Mouse (Mus musculus): ENCODE data around the gene Plxna4. TPM values are rescaled to one million over a fixed set of nuclear protein-coding genes. Genes with fewer than 3 reads are reported as not detected.

Plxna4 gene
- polyA plus RNA-seq, 1 experiment from 2014 or later: 2.3 TPM

- no peak overlapping the region for H3K9ac ChIP-seq
- H3K4me1 ChIP-seq (replicated peaks): no peaks in the 10 kb centered on the region
- ATAC-seq: no peak
Measured at GRCm38 (mm10) chr6:32251674-32252073, 336.3 kb downstream of the Plxna4 start.

DNA sequence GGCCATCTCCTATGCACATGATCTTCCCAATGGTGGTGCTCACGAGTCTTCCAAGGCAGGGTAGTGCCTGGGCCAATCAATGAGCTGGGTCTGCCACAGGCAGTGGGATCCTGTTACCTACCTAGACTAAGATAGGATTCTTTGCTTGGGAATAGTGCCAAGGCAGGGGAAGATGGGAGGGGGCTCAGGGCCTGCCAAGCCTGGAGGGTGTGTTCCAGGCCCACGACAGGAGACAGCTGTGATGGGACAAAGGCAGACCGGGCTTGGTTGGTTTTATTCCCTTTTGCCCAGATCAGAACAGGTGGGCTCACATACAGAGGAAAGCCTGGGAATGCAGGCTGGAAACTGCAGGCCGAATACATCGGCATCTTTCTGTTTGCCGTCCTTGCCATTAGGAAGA lies 342.0 kb downstream of the Plxna4 start:
- Histone ChIP-seq H3K27me3 (replicated peaks) (no peaks in the 10 kb centered on the region), H3K4me2 (replicated peaks) (no peak overlapping the region), H3K9ac (no peak overlapping the region), H3K4me3 (replicated peaks) (no peak overlapping the region), H3K36me3 (no peaks in the 10 kb centered on the region), H3K4me1 (replicated peaks) (no peaks in the 10 kb centered on the region), H3K9me3 (no peaks in the 10 kb centered on the region), H3K27ac (no peak overlapping the region)
- ATAC-seq: no peak
- 64% methylated on average over 6 of the region's 6 CpGs for WGBS

More at GRCm38 (mm10) chr6:32251674-32252073, 336.3 kb downstream of the Plxna4 start:
- H3K4me3 ChIP-seq (replicated peaks): no peak overlapping the region
- H3K36me3 ChIP-seq: no peaks in the 10 kb centered on the region
- 77% methylated on average over 10 of the region's 10 CpGs for WGBS
- no peaks in the 10 kb centered on the region for H3K9me3 ChIP-seq
- no peak overlapping the region for H3K27ac ChIP-seq
- H3K27me3 ChIP-seq (replicated peaks): no peaks in the 10 kb centered on the region
- H3K4me2 ChIP-seq (replicated peaks): no peak overlapping the region

DNA sequence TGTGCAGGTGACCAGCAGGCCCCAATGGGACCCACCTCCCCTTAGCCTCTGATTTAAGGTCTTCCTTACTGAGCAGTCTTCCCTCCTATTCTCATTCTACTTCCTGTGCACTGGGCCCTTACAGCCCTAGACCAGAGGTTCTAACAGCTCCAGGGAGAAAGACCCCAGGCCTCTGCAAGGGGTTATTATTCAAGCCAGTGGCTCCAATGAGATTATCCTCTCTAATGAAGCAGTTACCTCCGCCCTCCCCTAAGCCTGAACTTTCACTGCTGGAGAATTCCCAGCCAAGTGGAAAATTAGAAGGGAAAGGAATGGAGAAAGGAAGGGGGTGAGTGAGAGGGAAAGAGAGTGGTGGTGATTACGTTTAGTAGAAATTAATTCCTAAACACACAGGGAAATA lies 345.0 kb downstream of the Plxna4 start:
- Histone ChIP-seq H3K9me3 (no peaks in the 10 kb centered on the region), H3K27ac (no peak overlapping the region), H3K4me2 (replicated peaks) (no peak overlapping the region), H3K9ac (no peak overlapping the region), H3K4me3 (replicated peaks) (no peak overlapping the region), H3K36me3 (no peaks in the 10 kb centered on the region), H3K27me3 (replicated peaks) (no peaks in the 10 kb centered on the region), H3K4me1 (replicated peaks) (no peaks in the 10 kb centered on the region)
- WGBS: 69% methylated on average over 2 of the region's 2 CpGs
- ATAC-seq: no peak

DNA sequence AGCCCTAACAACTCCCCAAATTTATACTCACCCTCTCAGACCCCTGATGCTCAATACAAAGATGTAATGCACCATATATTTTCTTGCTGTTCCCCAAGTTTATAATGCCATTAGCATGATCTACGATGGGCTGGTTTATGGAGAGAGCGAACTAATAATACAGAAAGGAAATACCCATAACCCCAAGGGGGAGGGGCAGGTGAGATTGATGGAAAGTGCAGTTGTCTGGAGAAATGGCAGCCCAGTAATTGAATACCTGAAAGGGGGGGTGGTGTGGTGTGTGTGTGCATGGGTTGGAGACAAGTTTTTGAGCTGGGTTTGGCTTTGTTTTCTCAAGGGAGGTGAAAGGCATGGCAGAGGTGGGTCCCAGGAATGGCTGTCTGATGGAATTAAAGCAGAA lies 356.6 kb downstream of the Plxna4 start:
- Histone ChIP-seq H3K36me3 (no peaks in the 10 kb centered on the region), H3K4me3 (replicated peaks) (no peak overlapping the region), H3K4me2 (replicated peaks) (no peak overlapping the region), H3K9me3 (no peaks in the 10 kb centered on the region; the same call in 1 of the 2 replicates), H3K9ac (no peak overlapping the region), H3K27ac (no peak overlapping the region), H3K4me1 (replicated peaks) (no peaks in the 10 kb centered on the region), H3K27me3 (replicated peaks) (no peaks in the 10 kb centered on the region)
- WGBS: 75% methylated on average over 2 of the region's 2 CpGs
- no peak for ATAC-seq

DNA sequence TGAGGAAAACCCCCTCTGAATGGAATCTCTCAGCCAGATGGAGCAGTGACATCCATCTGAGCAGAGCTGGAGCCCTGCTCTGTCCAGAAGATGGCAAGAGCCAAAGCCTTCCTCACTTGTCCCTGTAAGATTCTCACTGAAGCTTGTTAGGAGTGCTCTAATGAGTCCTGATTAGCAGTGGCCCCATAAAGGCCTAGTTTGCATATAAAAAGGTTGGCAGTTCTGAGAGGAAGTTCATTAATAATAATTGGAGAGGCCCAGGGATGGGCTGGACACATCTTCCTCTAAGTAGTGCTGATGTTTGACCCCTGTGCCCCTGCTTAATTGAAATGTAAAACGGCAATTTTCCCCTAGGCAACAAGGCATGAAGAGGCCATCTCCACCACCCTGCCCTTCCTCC lies 361.4 kb downstream of the Plxna4 start:
- H3K4me1 ChIP-seq (replicated peaks): no peaks in the 10 kb centered on the region
- H3K9me3 ChIP-seq: no peaks in the 10 kb centered on the region; the same call in 1 of the 2 replicates
- no peak overlapping the region for H3K4me2 ChIP-seq (replicated peaks)
- ATAC-seq: no peak
- H3K27me3 ChIP-seq (replicated peaks): no peaks in the 10 kb centered on the region
- no peak overlapping the region for H3K4me3 ChIP-seq (replicated peaks)
- no peak overlapping the region for H3K9ac ChIP-seq
- no peak overlapping the region for H3K27ac ChIP-seq
- H3K36me3 ChIP-seq: no peaks in the 10 kb centered on the region
- WGBS: 57% methylated on average over 1 of the region's 1 CpGs

DNA sequence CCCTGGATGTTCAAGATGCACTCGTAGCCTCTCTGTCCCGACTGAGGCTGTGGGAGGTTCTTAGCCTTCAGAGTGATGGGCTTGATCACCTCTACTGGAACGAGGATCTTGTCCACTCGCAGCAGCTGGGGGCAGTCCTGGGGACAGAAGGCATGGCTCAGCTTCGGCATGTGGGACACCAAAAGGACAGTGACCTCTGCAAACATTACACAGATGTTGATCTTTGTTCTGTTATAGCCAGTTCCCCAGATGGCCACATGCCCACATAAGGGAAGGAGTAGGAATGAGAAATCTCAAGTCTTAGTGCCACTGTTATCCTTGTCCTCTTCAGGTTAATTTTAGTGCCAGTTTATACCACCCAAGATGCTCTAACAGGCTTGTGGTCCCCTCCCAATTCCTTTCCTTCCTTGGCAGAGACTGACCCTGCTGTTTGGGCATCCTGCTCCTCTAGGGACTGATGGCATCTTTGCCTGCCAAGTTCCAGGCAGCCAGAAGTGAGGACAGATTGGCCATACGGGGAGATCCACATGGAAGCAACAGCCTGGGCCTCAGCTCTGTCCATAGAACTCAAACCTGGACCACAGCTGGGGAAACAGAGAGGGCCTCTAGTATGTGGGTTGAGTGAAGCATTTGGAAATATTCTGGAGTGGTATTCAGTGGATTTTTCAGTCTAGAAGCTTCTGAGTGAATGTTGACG lies 363.8 kb downstream of the Plxna4 start:
- no peaks in the 10 kb centered on the region for H3K27me3 ChIP-seq (replicated peaks)
- ATAC-seq: no peak

DNA sequence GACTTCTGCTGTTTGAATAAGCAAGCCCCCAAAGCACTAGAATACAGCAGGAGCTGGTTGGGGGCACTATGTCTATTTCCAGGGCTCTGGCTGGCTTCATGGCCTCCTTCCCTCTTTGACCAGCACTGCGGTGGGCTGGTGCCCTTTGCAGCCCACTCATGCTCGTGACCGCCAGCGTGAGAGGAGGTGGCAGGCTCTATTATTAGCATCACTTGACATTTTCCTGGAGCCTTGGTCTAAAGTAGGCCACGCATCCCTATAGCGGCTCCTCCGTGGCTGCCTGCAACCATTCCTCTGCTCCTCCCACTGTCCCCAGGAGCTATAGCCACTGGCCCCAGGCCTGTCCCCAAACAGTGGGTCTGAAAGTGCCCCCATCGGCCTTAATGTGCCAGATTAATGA lies 367.2 kb downstream of the Plxna4 start:
- no peak overlapping the region for H3K9ac ChIP-seq
- H3K27me3 ChIP-seq (replicated peaks): no peaks in the 10 kb centered on the region
- ATAC-seq: no peak
- 86% methylated on average over 8 of the region's 8 CpGs for WGBS
- H3K4me3 ChIP-seq (replicated peaks): no peak overlapping the region
- no peak overlapping the region for H3K27ac ChIP-seq
- no peaks in the 10 kb centered on the region for H3K9me3 ChIP-seq
- H3K4me2 ChIP-seq (replicated peaks): no peak overlapping the region
- H3K36me3 ChIP-seq: no peaks in the 10 kb centered on the region
- H3K4me1 ChIP-seq (replicated peaks): no peaks in the 10 kb centered on the region

More for the DNA sequence above, 363.8 kb downstream of the Plxna4 start:
- H3K9me3 ChIP-seq: no peaks in the 10 kb centered on the region; the same call in 1 of the 2 replicates
- no peak overlapping the region for H3K27ac ChIP-seq
- no peaks in the 10 kb centered on the region for H3K4me1 ChIP-seq (replicated peaks)
- H3K4me2 ChIP-seq (replicated peaks): no peak overlapping the region
- H3K9ac ChIP-seq: no peak overlapping the region
- WGBS: 76% methylated on average over 7 of the region's 7 CpGs
- no peak overlapping the region for H3K4me3 ChIP-seq (replicated peaks)
- H3K36me3 ChIP-seq: no peaks in the 10 kb centered on the region

DNA sequence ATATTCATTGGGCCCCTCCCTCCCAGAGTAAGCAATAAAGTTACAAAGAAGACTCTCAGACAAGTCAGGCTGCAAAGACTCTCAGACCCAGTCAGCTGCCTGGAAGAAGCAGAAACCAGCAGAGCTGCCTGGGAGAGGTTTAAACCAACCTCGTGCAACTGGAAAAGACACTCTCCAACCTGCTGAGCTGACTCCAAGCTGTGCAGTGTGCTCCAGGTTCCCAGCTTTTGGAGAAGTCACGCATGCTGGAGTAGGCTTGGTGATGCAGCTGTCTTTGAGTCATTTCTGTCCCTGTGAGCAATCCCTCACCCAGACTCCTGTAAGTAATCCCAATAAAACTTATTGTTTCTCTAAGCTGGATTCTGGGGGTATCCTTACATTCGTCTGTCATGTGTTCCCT lies 369.4 kb downstream of the Plxna4 start:
- no peak overlapping the region for H3K9ac ChIP-seq
- H3K27ac ChIP-seq: no peak overlapping the region
- H3K4me3 ChIP-seq (replicated peaks): no peak overlapping the region
- no peaks in the 10 kb centered on the region for H3K9me3 ChIP-seq
- H3K27me3 ChIP-seq (replicated peaks): no peaks in the 10 kb centered on the region
- WGBS: 76% methylated on average over 3 of the region's 3 CpGs
- H3K36me3 ChIP-seq: no peaks in the 10 kb centered on the region
- H3K4me2 ChIP-seq (replicated peaks): no peak overlapping the region
- H3K4me1 ChIP-seq (replicated peaks): no peaks in the 10 kb centered on the region
- no peak for ATAC-seq

DNA sequence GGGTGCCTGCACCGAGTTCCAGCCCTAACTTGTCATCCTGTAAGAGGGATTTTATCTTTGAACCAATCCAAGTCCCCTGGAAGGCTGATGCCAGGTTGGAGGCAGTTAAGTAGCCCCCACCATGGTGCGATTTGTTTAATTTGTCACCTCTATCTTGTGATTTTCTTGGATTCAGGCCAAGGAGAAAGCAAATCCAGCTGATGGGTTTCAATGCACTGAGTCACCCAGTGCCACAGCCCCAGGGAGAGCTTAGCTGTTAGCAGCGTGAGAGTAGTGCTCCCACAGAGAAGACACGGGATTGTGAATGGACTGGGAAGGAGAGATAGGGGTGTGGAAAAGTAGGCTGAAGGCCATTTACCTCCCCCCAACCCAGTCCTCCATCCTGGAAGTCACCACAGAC lies 375.6 kb downstream of the Plxna4 start:
- H3K4me2 ChIP-seq (replicated peaks): no peak overlapping the region
- no peak overlapping the region for H3K27ac ChIP-seq
- no peak for ATAC-seq
- no peaks in the 10 kb centered on the region for H3K36me3 ChIP-seq
- 50% methylated on average over 4 of the region's 4 CpGs for WGBS
- no peaks in the 10 kb centered on the region for H3K9me3 ChIP-seq
- H3K9ac ChIP-seq: no peak overlapping the region
- H3K27me3 ChIP-seq (replicated peaks): no peaks in the 10 kb centered on the region
- no peak overlapping the region for H3K4me3 ChIP-seq (replicated peaks)
- no peaks in the 10 kb centered on the region for H3K4me1 ChIP-seq (replicated peaks)

GRCm38 (mm10) chr6:32210139-32210538 lies 377.9 kb downstream of the Plxna4 start:
- WGBS: 70% methylated on average over 7 of the region's 7 CpGs
- Histone ChIP-seq H3K4me2 (replicated peaks) (no peak overlapping the region), H3K4me1 (replicated peaks) (no peaks in the 10 kb centered on the region), H3K4me3 (replicated peaks) (no peak overlapping the region), H3K36me3 (no peaks in the 10 kb centered on the region), H3K27ac (no peak overlapping the region), H3K9ac (no peak overlapping the region), H3K9me3 (no peaks in the 10 kb centered on the region), H3K27me3 (replicated peaks) (no peaks in the 10 kb centered on the region)
- ATAC-seq: no peak

DNA sequence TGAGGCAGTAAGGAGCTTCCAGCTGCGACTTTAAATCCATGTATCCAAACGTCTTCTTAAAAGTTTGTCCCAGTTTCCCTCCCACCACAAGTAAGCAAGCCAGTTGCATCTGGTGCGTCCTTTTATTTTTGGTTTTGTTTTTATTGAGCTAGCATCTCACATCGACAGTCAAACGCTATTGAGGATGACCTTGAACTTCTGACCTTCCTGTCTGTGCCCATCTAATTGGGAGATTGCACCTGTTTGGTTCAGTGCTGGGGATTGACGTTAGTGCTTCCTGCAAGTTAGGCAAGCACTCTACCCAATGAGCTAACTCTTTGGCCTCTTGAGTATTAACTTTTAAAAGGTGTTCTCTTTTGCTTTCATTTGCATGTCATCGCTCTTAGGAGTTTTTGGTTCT lies 379.0 kb downstream of the Plxna4 start:
- Histone ChIP-seq H3K27ac (no peak overlapping the region), H3K4me2 (replicated peaks) (no peak overlapping the region), H3K9ac (no peak overlapping the region), H3K36me3 (no peaks in the 10 kb centered on the region), H3K9me3 (no peaks in the 10 kb centered on the region), H3K4me3 (replicated peaks) (no peak overlapping the region), H3K27me3 (replicated peaks) (no peaks in the 10 kb centered on the region), H3K4me1 (replicated peaks) (no peaks in the 10 kb centered on the region)
- no peak for ATAC-seq
- 70% methylated on average over 7 of the region's 7 CpGs for WGBS

- Histone ChIP-seq H3K4me2 (replicated peaks) (no peak overlapping the region), H3K9ac (no peak overlapping the region), H3K9me3 (no peaks in the 10 kb centered on the region), H3K27ac (no peak overlapping the region), H3K27me3 (replicated peaks) (no peaks in the 10 kb centered on the region), H3K36me3 (no peaks in the 10 kb centered on the region), H3K4me1 (replicated peaks) (no peaks in the 10 kb centered on the region), H3K4me3 (replicated peaks) (no peak overlapping the region)
- 53% methylated on average over 4 of the region's 4 CpGs for WGBS
- ATAC-seq: no peak
Measured at GRCm38 (mm10) chr6:32204253-32204652, 383.7 kb downstream of the Plxna4 start.

GRCm38 (mm10) chr6:32203389-32203788 lies 384.6 kb downstream of the Plxna4 start:
- H3K36me3 ChIP-seq: no peaks in the 10 kb centered on the region
- no peak overlapping the region for H3K27ac ChIP-seq
- 33% methylated on average over 4 of the region's 4 CpGs for WGBS
- no peak overlapping the region for H3K4me2 ChIP-seq (replicated peaks)
- no peak for ATAC-seq
- no peaks in the 10 kb centered on the region for H3K27me3 ChIP-seq (replicated peaks)
- no peak overlapping the region for H3K4me3 ChIP-seq (replicated peaks)
- H3K4me1 ChIP-seq (replicated peaks): no peaks in the 10 kb centered on the region
- H3K9ac ChIP-seq: no peak overlapping the region
- H3K9me3 ChIP-seq: no peaks in the 10 kb centered on the region

Measured in intestine, embryonic 15.5 days (tissue).